Mouse (Mus musculus) liver, adult 2 months (tissue): Measurements from ENCODE around the gene Eif4g3.

ENCODE experiments used
- CTCF ChIP-seq: fragments of 200-500 bp; IDR thresholded peaks from 2 replicates; pipeline ENCODE4 v1.5.1; 2011; ENCODE audit warnings: low read depth, low read length, control low read depth
- POLR2A ChIP-seq: fragments of 200-500 bp; IDR thresholded peaks from 2 replicates; pipeline ENCODE4 v1.6.1; 2011; ENCODE audit warnings: low read length, control low read depth; ENCODE audit not compliant: insufficient read depth; ENCODE audit errors: extremely low read depth

GRCm38 (mm10) chr4:138217441-138217840 lies 224.6 kb downstream of the Eif4g3 start:
- TF ChIP-seq CTCF, result no peak
- no peak for TF ChIP-seq POLR2A
